Comparison of ENCODE assay signal across 13 mouse cellular contexts in the genomic region with DNA sequence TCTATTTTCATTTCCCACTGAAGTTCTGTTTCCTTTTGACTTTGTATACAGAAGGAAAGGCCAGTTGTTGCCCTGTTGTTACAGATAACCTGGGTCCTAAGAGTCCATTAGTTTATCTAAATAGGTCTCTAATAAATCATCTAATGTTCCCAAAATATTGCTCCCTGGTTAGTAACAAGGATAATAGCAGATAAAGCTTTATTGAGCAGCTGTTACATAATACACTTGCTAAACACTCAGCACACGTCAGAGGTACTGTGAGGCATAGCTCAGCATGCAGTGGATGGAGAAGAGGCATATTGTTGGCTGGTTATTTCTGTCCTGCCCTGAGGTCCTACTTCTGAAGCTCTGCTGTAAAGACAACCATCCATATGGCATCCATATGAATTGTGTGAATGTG. TPM values are rescaled to one million over a fixed set of nuclear protein-coding genes. Genes with fewer than 3 reads are reported as not detected.
DNase-seq lines count a peak whose midpoint lies in the region; ATAC-seq and TF ChIP-seq lines count a peak whose summit lies in the region.
"Had no signal": no experiment of that assay in that cellular context is flagged by ENCODE, and none has a peak within 500 bp of the region (broad histone marks: within the 10 kb centered on the region; RNA-seq: fewer than 3 reads in every experiment).

No protein-coding gene starts in this region.

- DNase-seq in kidney, adult 2 months: no peak
- DNase-seq in kidney, postnatal 10 days: no peak
- no peak for DNase-seq in lung, postnatal 25 days (ENCODE audit: low spot score)
- no peak for DNase-seq in left cerebral cortex, postnatal 36 days (ENCODE audit: low spot score in 2 of 2)
- DNase-seq: cerebellum, postnatal 25 days; liver, embryonic 13.5 days; right cerebral cortex, postnatal 4 days had no signal

- intact Hi-C loops in left cerebral cortex, postnatal 36 days (cut with DNase I): no loop called here

- H3K4me2 ChIP-seq in lung, embryonic 16.5 days (ENCODE audit: low read depth, low read length): no peak overlapping the region
- H3K4me2 ChIP-seq in stomach, embryonic 16.5 days (ENCODE audit: low read depth, low read length): no peak overlapping the region
- H3K4me2 ChIP-seq: liver, embryonic 13.5 days; neural tube, embryonic 15.5 days had no signal

- 28% methylated on average over 1 of the region's 1 CpGs for WGBS in kidney, adult 2 months
- 19% methylated on average over 1 of the region's 1 CpGs for WGBS in lung, embryonic 16.5 days
- WGBS in stomach, embryonic 16.5 days: 41% methylated on average over 1 of the region's 1 CpGs

- H3K4me1 ChIP-seq in kidney, adult 2 months (ENCODE audit: control insufficient read depth, insufficient read depth, low read length): peaks cover 19% of the 10 kb centered on the region; the same call in 1 of the 2 replicates
- peaks cover 57% of the 10 kb centered on the region for H3K4me1 ChIP-seq in lung, embryonic 16.5 days (replicated peaks; ENCODE audit: control insufficient read depth, insufficient read depth, low read length)
- H3K4me1 ChIP-seq in cortical plate, adult 2 months (ENCODE audit: control insufficient read depth, insufficient read depth, low read length): peaks cover 11% of the 10 kb centered on the region
- peaks cover 49% of the 10 kb centered on the region for H3K4me1 ChIP-seq in stomach, embryonic 16.5 days (ENCODE audit: control insufficient read depth, insufficient read depth, low read length)

- H3K27me3 ChIP-seq in kidney, adult 2 months (replicated peaks; ENCODE audit: control insufficient read depth, insufficient read depth, low read length): no peaks in the 10 kb centered on the region
- no peaks in the 10 kb centered on the region for H3K27me3 ChIP-seq in lung, embryonic 16.5 days (ENCODE audit: control insufficient read depth, insufficient read depth, low read depth, low read length)
- no peaks in the 10 kb centered on the region for H3K27me3 ChIP-seq in stomach, embryonic 16.5 days (ENCODE audit: control insufficient read depth, insufficient read depth, low read length)
- H3K27me3 ChIP-seq: liver, embryonic 13.5 days; neural tube, embryonic 15.5 days had no signal

- no peak overlapping the region for H3K9ac ChIP-seq in lung, embryonic 16.5 days (ENCODE audit: low read length)
- no peak overlapping the region for H3K9ac ChIP-seq in stomach, embryonic 16.5 days (ENCODE audit: low read length)
- H3K9ac ChIP-seq: liver, embryonic 13.5 days; neural tube, embryonic 15.5 days had no signal

- no peak for TF ChIP-seq CTCF in kidney, adult 2 months (conservative IDR thresholded peaks at IDR 0.05; ENCODE audit: insufficient read depth, insufficient read length, low read depth, low read length)
- no peak for TF ChIP-seq CTCF in cortical plate, adult 2 months (IDR thresholded peaks at IDR 0.05; ENCODE audit: extremely low read depth, insufficient read depth, low read length)

- no peaks in the 10 kb centered on the region for H3K36me3 ChIP-seq in kidney, adult 2 months (ENCODE audit: control insufficient read depth, insufficient read depth, low read length)
- H3K36me3 ChIP-seq in lung, embryonic 16.5 days (ENCODE audit: control insufficient read depth, insufficient read depth, low read length): no peaks in the 10 kb centered on the region
- H3K36me3 ChIP-seq in stomach, embryonic 16.5 days (ENCODE audit: control insufficient read depth, insufficient read depth, low read length): no peaks in the 10 kb centered on the region
- H3K36me3 ChIP-seq: limb, embryonic 10.5 days; liver, embryonic 13.5 days; neural tube, embryonic 15.5 days had no signal

- H3K4me3 ChIP-seq in kidney, adult 2 months (ENCODE audit: insufficient read depth, low read depth, low read length): no peak overlapping the region
- H3K4me3 ChIP-seq in lung, embryonic 16.5 days (ENCODE audit: low read length): no peak overlapping the region
- no peak overlapping the region for H3K4me3 ChIP-seq in cortical plate, adult 2 months (ENCODE audit: insufficient read depth, low read length)
- no peak overlapping the region for H3K4me3 ChIP-seq in stomach, embryonic 16.5 days (replicated peaks; ENCODE audit: low read length)
- H3K4me3 ChIP-seq: limb, embryonic 10.5 days; liver, embryonic 13.5 days; neural tube, embryonic 15.5 days had no signal

- ATAC-seq in lung, embryonic 16.5 days (ENCODE audit: low read depth): no peak
- no peak for ATAC-seq in stomach, embryonic 16.5 days (ENCODE audit: insufficient read depth, low FRiP score)
- ATAC-seq: hindbrain, postnatal 0 days had no signal

- peak overlapping the region; percentile 66; the same call in 1 of the 2 replicates for H3K27ac ChIP-seq in kidney, adult 2 months (ENCODE audit: insufficient read depth, low read depth, low read length)
- H3K27ac ChIP-seq in lung, embryonic 16.5 days (ENCODE audit: low read length): peak overlapping the region; percentile 62
- H3K27ac ChIP-seq in cortical plate, adult 2 months (ENCODE audit: insufficient read depth, low read length): peak overlapping the region; percentile 39
- peak overlapping the region; percentile 39; the same call in 1 of the 2 replicates for H3K27ac ChIP-seq in stomach, embryonic 16.5 days (ENCODE audit: low read length)
- H3K27ac ChIP-seq: liver, embryonic 13.5 days; neural tube, embryonic 15.5 days had no signal

- H3K9me3 ChIP-seq in lung, embryonic 16.5 days (ENCODE audit: control insufficient read depth, low read length): no peaks in the 10 kb centered on the region
- H3K9me3 ChIP-seq in stomach, embryonic 16.5 days (replicated peaks; ENCODE audit: control insufficient read depth, low read length): no peaks in the 10 kb centered on the region
- H3K9me3 ChIP-seq: limb, embryonic 10.5 days; liver, embryonic 13.5 days; neural tube, embryonic 15.5 days had no signal

- TF ChIP-seq POLR2A in kidney, adult 2 months (IDR thresholded peaks at IDR 0.05; ENCODE audit: low read depth, low read length): no peak
- TF ChIP-seq POLR2A in cortical plate, adult 2 months (IDR thresholded peaks at IDR 0.05; ENCODE audit: extremely low read depth, insufficient read depth, low read length): no peak

RNA-seq across cellular contexts. Expression of gene Rock2, which starts 17.0 kb away (rescaled TPM):
- polyA plus RNA-seq in kidney, adult 2 months (2012; rRNA removed): 4.4 and 5.9 TPM in 2 replicates
- 15.3 and 15.7 TPM in 2 replicates for polyA plus RNA-seq in lung, embryonic 16.5 days (2015; fragmentation: Nextera tagmentation; extraction: Ambion mirVana)
- 48.3 and 49.0 TPM in 2 replicates for polyA plus RNA-seq in cortical plate, adult 2 months (2012; rRNA removed)
- 14.3 and 16.5 TPM in 2 replicates for polyA plus RNA-seq in stomach, embryonic 16.5 days (2015; fragmentation: Nextera tagmentation; extraction: Ambion mirVana)
- 100 to 1,000 TPM; 122 to 152 TPM for total RNA-seq in left cerebral cortex, postnatal 36 days (2021)
